Mouse (Mus musculus): ENCODE results near the gene Erbb4. TPM values are rescaled to one million over a fixed set of nuclear protein-coding genes. Genes with fewer than 3 reads are reported as not detected.

Gene Erbb4
- polyA plus RNA-seq, 1 experiment from 2014 or later = 8.6 TPM

- 87% methylated on average over 4 of the region's 4 CpGs for WGBS
- H3K9ac ChIP-seq (ENCODE audit: low read length) = no peak overlapping the region
- H3K4me2 ChIP-seq = no peak overlapping the region
- DNase-seq (ENCODE audit: low spot score, missing footprints) (no peak), ATAC-seq (ENCODE audit: low FRiP score) (no peak)
- no peaks in the 10 kb centered on the region for H3K27me3 ChIP-seq (ENCODE audit: control insufficient read depth, insufficient read depth, low read length)
- no peak overlapping the region for H3K4me3 ChIP-seq (ENCODE audit: low read depth, low read length)
- no peaks in the 10 kb centered on the region for H3K36me3 ChIP-seq (ENCODE audit: control insufficient read depth, insufficient read depth, low read length)
- no peaks in the 10 kb centered on the region for H3K4me1 ChIP-seq (ENCODE audit: control insufficient read depth, insufficient read depth, low read length)
- H3K9me3 ChIP-seq (ENCODE audit: control insufficient read depth, low read length) = no peaks in the 10 kb centered on the region
- no peak overlapping the region for H3K27ac ChIP-seq (ENCODE audit: low read depth, low read length)
Measured at GRCm38 (mm10) chr1:69048918-69049317, 58.9 kb downstream of the Erbb4 start.

- Histone ChIP-seq H3K27me3 (ENCODE audit: control insufficient read depth, insufficient read depth, low read length) (no peaks in the 10 kb centered on the region), H3K4me3 (ENCODE audit: low read depth, low read length) (no peak overlapping the region), H3K27ac (ENCODE audit: low read depth, low read length) (no peak overlapping the region), H3K36me3 (ENCODE audit: control insufficient read depth, insufficient read depth, low read length) (no peaks in the 10 kb centered on the region), H3K4me2 (no peak overlapping the region), H3K9me3 (ENCODE audit: control insufficient read depth, low read length) (no peaks in the 10 kb centered on the region), H3K9ac (ENCODE audit: low read length) (no peak overlapping the region), H3K4me1 (ENCODE audit: control insufficient read depth, insufficient read depth, low read length) (no peaks in the 10 kb centered on the region)
- DNase-seq (ENCODE audit: low spot score, missing footprints) (no peak), ATAC-seq (ENCODE audit: low FRiP score) (no peak)
- WGBS = 87% methylated on average over 11 of the region's 11 CpGs
Measured at GRCm38 (mm10) chr1:69046228-69046978, 61.5 kb downstream of the Erbb4 start.

- Histone ChIP-seq H3K4me2 (no peak overlapping the region), H3K27me3 (ENCODE audit: control insufficient read depth, insufficient read depth, low read length) (no peaks in the 10 kb centered on the region), H3K27ac (ENCODE audit: low read depth, low read length) (no peak overlapping the region), H3K4me3 (ENCODE audit: low read depth, low read length) (no peak overlapping the region), H3K9ac (ENCODE audit: low read length) (no peak overlapping the region), H3K36me3 (ENCODE audit: control insufficient read depth, insufficient read depth, low read length) (no peaks in the 10 kb centered on the region), H3K4me1 (ENCODE audit: control insufficient read depth, insufficient read depth, low read length) (peaks cover 14% of the 10 kb centered on the region), H3K9me3 (ENCODE audit: control insufficient read depth, low read length) (no peaks in the 10 kb centered on the region)
- 50% methylated on average over 5 of the region's 5 CpGs for WGBS
- no peak for DNase-seq (ENCODE audit: low spot score, missing footprints)
- peak; percentile 59; the same call in 1 of the 2 replicates for ATAC-seq (ENCODE audit: low FRiP score)
Measured at GRCm38 (mm10) chr1:69027816-69028215, 80.0 kb downstream of the Erbb4 start.

- ATAC-seq (ENCODE audit: low FRiP score) = peak; percentile 89
- peaks cover 14% of the 10 kb centered on the region for H3K4me1 ChIP-seq (ENCODE audit: control insufficient read depth, insufficient read depth, low read length)
- no peak overlapping the region for H3K4me2 ChIP-seq
- 11% methylated on average over 3 of the region's 3 CpGs for WGBS
- no peaks in the 10 kb centered on the region for H3K27me3 ChIP-seq (ENCODE audit: control insufficient read depth, insufficient read depth, low read length)
- peak overlapping the region; percentile 7 for H3K27ac ChIP-seq (ENCODE audit: low read depth, low read length)
- peak; percentile 92 for DNase-seq (ENCODE audit: low spot score, missing footprints)
- H3K36me3 ChIP-seq (ENCODE audit: control insufficient read depth, insufficient read depth, low read length) = no peaks in the 10 kb centered on the region
- H3K4me3 ChIP-seq (ENCODE audit: low read depth, low read length) = no peak overlapping the region
- H3K9me3 ChIP-seq (ENCODE audit: control insufficient read depth, low read length) = no peaks in the 10 kb centered on the region
- H3K9ac ChIP-seq (ENCODE audit: low read length) = no peak overlapping the region
Measured at GRCm38 (mm10) chr1:69024858-69025257, 83.0 kb downstream of the Erbb4 start.

- no peaks in the 10 kb centered on the region for H3K27me3 ChIP-seq (ENCODE audit: control insufficient read depth, insufficient read depth, low read length)
- H3K4me3 ChIP-seq (ENCODE audit: low read depth, low read length) = no peak overlapping the region
- H3K4me1 ChIP-seq (ENCODE audit: control insufficient read depth, insufficient read depth, low read length) = peaks cover 11% of the 10 kb centered on the region
- H3K36me3 ChIP-seq (ENCODE audit: control insufficient read depth, insufficient read depth, low read length) = no peaks in the 10 kb centered on the region
- no peak overlapping the region for H3K27ac ChIP-seq (ENCODE audit: low read depth, low read length)
- 15% methylated on average over 4 of the region's 4 CpGs for WGBS
- no peak overlapping the region for H3K4me2 ChIP-seq
- no peak overlapping the region for H3K9ac ChIP-seq (ENCODE audit: low read length)
- no peaks in the 10 kb centered on the region for H3K9me3 ChIP-seq (ENCODE audit: control insufficient read depth, low read length)
- DNase-seq (ENCODE audit: low spot score, missing footprints) (peak; percentile 90), ATAC-seq (ENCODE audit: low FRiP score) (peak; percentile 57; the same call in 1 of the 2 replicates)
Measured at GRCm38 (mm10) chr1:69023157-69023925, 84.5 kb downstream of the Erbb4 start.

GRCm38 (mm10) chr1:69009800-69010505 lies 97.9 kb downstream of the Erbb4 start:
- H3K27ac ChIP-seq (ENCODE audit: low read depth, low read length) = no peak overlapping the region
- H3K4me3 ChIP-seq (ENCODE audit: low read depth, low read length) = no peak overlapping the region
- 77% methylated on average over 5 of the region's 5 CpGs for WGBS
- no peaks in the 10 kb centered on the region for H3K9me3 ChIP-seq (ENCODE audit: control insufficient read depth, low read length)
- H3K36me3 ChIP-seq (ENCODE audit: control insufficient read depth, insufficient read depth, low read length) = no peaks in the 10 kb centered on the region
- ATAC-seq (ENCODE audit: low FRiP score) (no peak), DNase-seq (ENCODE audit: low spot score, missing footprints) (no peak)
- H3K4me1 ChIP-seq (ENCODE audit: control insufficient read depth, insufficient read depth, low read length) = no peaks in the 10 kb centered on the region
- no peaks in the 10 kb centered on the region for H3K27me3 ChIP-seq (ENCODE audit: control insufficient read depth, insufficient read depth, low read length)
- no peak overlapping the region for H3K4me2 ChIP-seq
- H3K9ac ChIP-seq (ENCODE audit: low read length) = no peak overlapping the region

GRCm38 (mm10) chr1:69001371-69001770 lies 106.5 kb downstream of the Erbb4 start:
- Histone ChIP-seq H3K27me3 (ENCODE audit: control insufficient read depth, insufficient read depth, low read length) (no peaks in the 10 kb centered on the region), H3K4me3 (ENCODE audit: low read depth, low read length) (no peak overlapping the region), H3K9me3 (ENCODE audit: control insufficient read depth, low read length) (no peaks in the 10 kb centered on the region), H3K36me3 (ENCODE audit: control insufficient read depth, insufficient read depth, low read length) (no peaks in the 10 kb centered on the region), H3K4me2 (no peak overlapping the region), H3K27ac (ENCODE audit: low read depth, low read length) (no peak overlapping the region), H3K4me1 (ENCODE audit: control insufficient read depth, insufficient read depth, low read length) (no peaks in the 10 kb centered on the region), H3K9ac (ENCODE audit: low read length) (no peak overlapping the region)
- DNase-seq (ENCODE audit: low spot score, missing footprints) (no peak), ATAC-seq (ENCODE audit: low FRiP score) (no peak)
- 81% methylated on average over 3 of the region's 3 CpGs for WGBS

GRCm38 (mm10) chr1:68979251-68979650 lies 128.6 kb downstream of the Erbb4 start:
- DNase-seq (ENCODE audit: low spot score, missing footprints) = no peak
- Histone ChIP-seq H3K4me3 (ENCODE audit: low read depth, low read length) (no peak overlapping the region), H3K4me1 (ENCODE audit: control insufficient read depth, insufficient read depth, low read length) (no peaks in the 10 kb centered on the region), H3K4me2 (no peak overlapping the region), H3K27me3 (ENCODE audit: control insufficient read depth, insufficient read depth, low read length) (no peaks in the 10 kb centered on the region), H3K36me3 (ENCODE audit: control insufficient read depth, insufficient read depth, low read length) (no peaks in the 10 kb centered on the region), H3K27ac (ENCODE audit: low read depth, low read length) (no peak overlapping the region), H3K9ac (ENCODE audit: low read length) (no peak overlapping the region), H3K9me3 (ENCODE audit: control insufficient read depth, low read length) (no peaks in the 10 kb centered on the region)
- WGBS = 85% methylated on average over 2 of the region's 2 CpGs
- no peak for ATAC-seq (ENCODE audit: low FRiP score)

- H3K4me3 ChIP-seq (ENCODE audit: low read depth, low read length) = no peak overlapping the region
- no peaks in the 10 kb centered on the region for H3K36me3 ChIP-seq (ENCODE audit: control insufficient read depth, insufficient read depth, low read length)
- H3K4me2 ChIP-seq = no peak overlapping the region
- no peaks in the 10 kb centered on the region for H3K9me3 ChIP-seq (ENCODE audit: control insufficient read depth, low read length)
- H3K4me1 ChIP-seq (ENCODE audit: control insufficient read depth, insufficient read depth, low read length) = no peaks in the 10 kb centered on the region
- H3K9ac ChIP-seq (ENCODE audit: low read length) = no peak overlapping the region
- no peaks in the 10 kb centered on the region for H3K27me3 ChIP-seq (ENCODE audit: control insufficient read depth, insufficient read depth, low read length)
- WGBS = 85% methylated on average over 3 of the region's 3 CpGs
- H3K27ac ChIP-seq (ENCODE audit: low read depth, low read length) = no peak overlapping the region
- DNase-seq (ENCODE audit: low spot score, missing footprints) (no peak), ATAC-seq (ENCODE audit: low FRiP score) (no peak)
Measured at GRCm38 (mm10) chr1:68978571-68978970, 129.3 kb downstream of the Erbb4 start.

All from midbrain, embryonic 11.5 days (tissue).